Mouse (Mus musculus): ENCODE data around the gene Tmem120b. TPM values are rescaled to one million over a fixed set of nuclear protein-coding genes. Genes with fewer than 3 reads are reported as not detected.

Gene Tmem120b
- polyA plus RNA-seq, 1 experiment, result 9.1 TPM

DNA sequence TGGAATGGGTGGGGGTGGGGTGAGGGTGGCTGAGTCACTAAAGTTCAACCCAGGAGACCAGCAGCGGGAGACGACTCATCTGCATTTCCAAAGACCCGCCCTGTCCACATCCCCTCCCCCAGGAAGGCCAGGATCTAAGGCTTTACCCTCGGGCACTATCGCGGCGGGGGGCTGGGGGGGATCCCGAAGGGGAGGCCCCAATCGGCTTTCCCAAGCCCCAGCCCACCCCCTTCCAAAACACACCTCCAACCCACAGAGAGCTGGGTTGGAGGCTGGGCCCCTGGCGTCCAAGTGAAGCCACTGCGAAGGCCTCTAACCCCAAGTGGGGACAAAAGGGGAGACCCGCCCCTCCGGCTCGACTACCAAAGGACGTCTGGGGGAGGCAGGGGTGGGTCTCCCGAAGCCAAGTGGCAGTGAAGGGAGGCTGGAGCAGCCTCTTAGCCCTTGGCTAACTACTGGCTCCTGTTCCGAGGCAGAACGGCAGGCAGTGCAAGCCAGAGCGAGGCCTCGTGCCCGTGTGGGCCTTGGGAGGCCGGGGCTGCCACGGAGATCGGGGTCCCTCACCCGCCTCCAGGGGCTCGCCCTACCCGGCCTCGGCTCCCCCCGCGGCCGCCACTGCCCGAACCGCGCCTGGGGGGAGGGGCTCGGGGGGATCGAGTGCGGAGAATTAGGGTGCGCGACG, 70.2 kb downstream of the Tmem120b start:
- peak overlapping the region; percentile 100 for H3K27ac ChIP-seq (ENCODE audit: insufficient read depth, low read length)
- H3K4me3 ChIP-seq (ENCODE audit: insufficient read depth, low read length), result peak overlapping the region; percentile 53
- TF ChIP-seq CTCF (IDR thresholded peaks at IDR 0.05; ENCODE audit: borderline replicate concordance, insufficient read depth, low read length) (no peak), POLR2A (IDR thresholded peaks at IDR 0.05; ENCODE audit: low read depth, low read length) (peak; percentile 81)
- peaks cover 8% of the 10 kb centered on the region for H3K4me1 ChIP-seq (ENCODE audit: control insufficient read depth, insufficient read depth, low read length)

DNA sequence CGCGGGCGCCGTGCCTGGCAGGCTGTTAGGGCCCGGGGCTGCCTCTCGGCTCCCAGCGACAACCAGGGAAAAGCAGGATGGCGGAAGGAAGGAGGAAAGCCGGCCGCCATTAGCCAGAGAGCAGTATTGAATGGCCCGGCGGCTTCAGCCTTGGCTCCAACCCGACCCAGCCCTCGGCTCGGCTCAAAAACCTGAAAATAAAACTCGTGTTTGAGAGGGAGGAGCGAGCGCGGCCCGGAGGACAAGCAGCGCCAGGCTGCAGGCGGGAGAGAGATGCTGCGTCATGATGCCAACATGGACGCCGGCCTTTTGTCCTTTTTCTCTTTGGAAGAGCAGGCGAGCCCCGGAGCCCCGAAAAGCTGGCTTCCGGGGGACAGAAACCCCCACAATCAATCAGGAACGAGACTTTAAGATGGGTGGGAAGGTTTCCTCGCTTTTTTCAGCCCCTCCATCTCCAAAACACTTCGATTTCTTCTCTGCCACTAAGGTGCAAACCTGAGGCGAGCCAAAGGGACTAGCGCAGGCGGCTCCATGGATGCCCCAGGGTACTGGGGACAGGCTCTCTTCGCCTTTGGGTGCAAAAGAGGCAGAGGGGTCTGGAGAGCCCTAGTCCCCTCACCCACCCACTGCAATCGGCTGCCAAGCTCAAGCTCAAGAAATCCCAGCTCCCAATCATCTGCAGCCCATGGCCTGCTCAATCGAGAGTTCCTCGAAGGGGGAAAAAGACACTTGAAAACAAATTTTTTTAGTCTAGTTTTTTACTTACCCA, 70.9 kb downstream of the Tmem120b start:
- peaks cover 6% of the 10 kb centered on the region for H3K4me1 ChIP-seq (ENCODE audit: control insufficient read depth, insufficient read depth, low read length)
- no peak for TF ChIP-seq CTCF (IDR thresholded peaks at IDR 0.05; ENCODE audit: borderline replicate concordance, insufficient read depth, low read length)
- TF ChIP-seq POLR2A (IDR thresholded peaks at IDR 0.05; ENCODE audit: low read depth, low read length), result peak; percentile 75
- peak overlapping the region; percentile 100 for H3K27ac ChIP-seq (ENCODE audit: insufficient read depth, low read length)
- peak overlapping the region; percentile 53 for H3K4me3 ChIP-seq (ENCODE audit: insufficient read depth, low read length)

GRCm38 (mm10) chr5:123139722-123140627, 71.8 kb downstream of the Tmem120b start:
- peak overlapping the region; percentile 53 for H3K4me3 ChIP-seq (ENCODE audit: insufficient read depth, low read length)
- TF ChIP-seq CTCF (IDR thresholded peaks at IDR 0.05; ENCODE audit: borderline replicate concordance, insufficient read depth, low read length) (no peak), POLR2A (IDR thresholded peaks at IDR 0.05; ENCODE audit: low read depth, low read length) (peak; percentile 82)
- peaks cover 8% of the 10 kb centered on the region for H3K4me1 ChIP-seq (ENCODE audit: control insufficient read depth, insufficient read depth, low read length)
- H3K27ac ChIP-seq (ENCODE audit: insufficient read depth, low read length), result peak overlapping the region; percentile 100

- Histone ChIP-seq H3K27ac (ENCODE audit: insufficient read depth, low read length) (peak overlapping the region; percentile 91), H3K4me1 (ENCODE audit: control insufficient read depth, insufficient read depth, low read length) (peaks cover 7% of the 10 kb centered on the region; the same call in 1 of the 2 replicates), H3K4me3 (ENCODE audit: insufficient read depth, low read length) (peak overlapping the region; percentile 82)
- TF ChIP-seq POLR2A (IDR thresholded peaks at IDR 0.05; ENCODE audit: low read depth, low read length) (peak; percentile 95), CTCF (IDR thresholded peaks at IDR 0.05; ENCODE audit: borderline replicate concordance, insufficient read depth, low read length) (no peak)
Observed at GRCm38 (mm10) chr5:123140694-123141554, 72.7 kb downstream of the Tmem120b start.

GRCm38 (mm10) chr5:123141555-123142160, 73.4 kb downstream of the Tmem120b start:
- TF ChIP-seq POLR2A (IDR thresholded peaks at IDR 0.05; ENCODE audit: low read depth, low read length), result peak; percentile 48; the same call in 1 of the 2 replicates
- no peak for TF ChIP-seq CTCF (IDR thresholded peaks at IDR 0.05; ENCODE audit: borderline replicate concordance, insufficient read depth, low read length)
- H3K4me1 ChIP-seq (ENCODE audit: control insufficient read depth, insufficient read depth, low read length), result peaks cover 7% of the 10 kb centered on the region; the same call in 1 of the 2 replicates
- H3K27ac ChIP-seq (ENCODE audit: insufficient read depth, low read length), result peak overlapping the region; percentile 91
- H3K4me3 ChIP-seq (ENCODE audit: insufficient read depth, low read length), result peak overlapping the region; percentile 82

- Histone ChIP-seq H3K4me3 (ENCODE audit: insufficient read depth, low read length) (peak within 1 kb of the TSS; percentile 82), H3K27ac (ENCODE audit: insufficient read depth, low read length) (peak within 1 kb of the TSS; percentile 91), H3K4me1 (ENCODE audit: control insufficient read depth, insufficient read depth, low read length) (peaks cover 7% of the 10 kb centered on the region; the same call in 1 of the 2 replicates)
- TF ChIP-seq CTCF (IDR thresholded peaks at IDR 0.05; ENCODE audit: borderline replicate concordance, insufficient read depth, low read length) (no peak), POLR2A (IDR thresholded peaks at IDR 0.05; ENCODE audit: low read depth, low read length) (peak; percentile 49)
Observed at GRCm38 (mm10) chr5:123142161-123143157, 74.2 kb downstream of the Tmem120b start, which contains the start of gene Setd1b. Setd1b (plus strand) TSS chr5:123142193.

DNA sequence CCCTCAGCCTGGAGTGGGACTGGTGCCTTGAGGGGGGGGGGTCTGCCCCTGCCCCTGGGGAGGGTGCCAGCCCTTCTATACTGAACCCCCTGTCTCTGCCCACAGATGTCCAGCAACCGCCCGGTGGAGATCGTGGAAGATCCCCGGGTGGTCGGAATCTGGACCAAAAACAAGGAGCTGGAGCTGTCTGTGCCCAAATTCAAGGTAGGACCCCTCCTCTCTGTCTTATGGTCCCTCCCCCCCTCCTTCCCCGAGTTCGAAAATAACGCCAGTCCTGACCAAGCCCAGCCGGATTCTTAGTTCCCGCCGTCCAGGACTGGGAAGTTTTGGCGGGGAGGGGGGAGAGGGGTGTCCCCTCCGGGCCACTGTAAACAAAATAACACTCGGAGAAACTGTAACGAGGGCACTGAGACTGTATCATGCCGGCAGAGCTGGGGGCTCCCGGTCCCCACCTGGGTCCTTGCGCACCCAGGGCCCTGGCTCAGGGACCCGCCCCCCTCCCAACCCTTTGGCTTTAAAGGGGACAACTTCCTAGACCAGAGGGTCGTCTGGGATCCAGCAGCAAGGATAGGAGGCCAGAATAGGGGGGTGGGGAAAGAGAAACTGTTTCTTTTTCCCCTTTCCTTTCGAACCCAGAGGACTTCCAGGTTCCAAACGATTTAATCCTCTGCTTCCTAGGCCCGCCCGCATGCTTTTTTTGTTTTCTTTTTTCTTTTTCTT, 75.2 kb downstream of the Tmem120b start:
- H3K27ac ChIP-seq (ENCODE audit: insufficient read depth, low read length), result no peak overlapping the region
- peaks cover 7% of the 10 kb centered on the region; the same call in 1 of the 2 replicates for H3K4me1 ChIP-seq (ENCODE audit: control insufficient read depth, insufficient read depth, low read length)
- H3K4me3 ChIP-seq (ENCODE audit: insufficient read depth, low read length), result peak overlapping the region; percentile 82
- no peak for TF ChIP-seq POLR2A (IDR thresholded peaks at IDR 0.05; ENCODE audit: low read depth, low read length)
- TF ChIP-seq CTCF (IDR thresholded peaks at IDR 0.05; ENCODE audit: borderline replicate concordance, insufficient read depth, low read length), result no peak
